Mouse (Mus musculus): Measurements from ENCODE around the gene Nup160. TPM values are rescaled to one million over a fixed set of nuclear protein-coding genes. Genes with fewer than 3 reads are reported as not detected.

Gene Nup160
- polyA plus RNA-seq, 1 experiment from 2014 or later, result 49.3 TPM

GRCm38 (mm10) chr2:90749676-90750459, 72.9 kb downstream of the Nup160 start:
- 82% methylated on average over 6 of the region's 6 CpGs for WGBS
- Histone ChIP-seq H3K4me3 (replicated peaks) (no peak overlapping the region), H3K9me3 (replicated peaks) (no peaks in the 10 kb centered on the region), H3K27me3 (no peaks in the 10 kb centered on the region), H3K36me3 (peaks cover 74% of the 10 kb centered on the region), H3K9ac (no peak overlapping the region), H3K27ac (no peak overlapping the region), H3K4me2 (no peak overlapping the region), H3K4me1 (peaks cover 25% of the 10 kb centered on the region)
- ATAC-seq (replicated peaks; ENCODE audit: low FRiP score), result no peak

DNA sequence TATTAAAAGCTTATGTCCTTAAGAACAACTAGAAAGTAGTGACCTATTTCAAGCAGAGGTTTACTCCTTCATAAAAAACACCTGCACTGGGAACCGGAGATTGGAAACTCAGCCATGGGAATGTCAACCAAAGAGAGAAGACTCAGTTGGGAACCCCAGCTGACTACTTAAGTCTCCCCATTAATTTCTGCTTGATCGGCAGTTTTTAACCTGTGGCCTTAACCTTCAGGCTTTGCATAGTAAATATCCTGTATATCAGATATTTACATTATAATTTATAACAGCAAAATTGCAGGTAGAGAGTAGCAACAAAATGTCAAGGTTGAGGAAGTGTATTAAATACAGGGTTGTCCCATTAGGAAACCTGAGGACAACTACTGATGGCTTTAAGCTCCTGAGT, 76.5 kb downstream of the Nup160 start:
- Histone ChIP-seq H3K9me3 (replicated peaks) (no peaks in the 10 kb centered on the region), H3K4me3 (replicated peaks) (no peak overlapping the region), H3K36me3 (peaks cover 95% of the 10 kb centered on the region), H3K4me1 (peaks cover 12% of the 10 kb centered on the region), H3K27ac (no peak overlapping the region), H3K4me2 (no peak overlapping the region), H3K9ac (no peak overlapping the region), H3K27me3 (no peaks in the 10 kb centered on the region)
- ATAC-seq (replicated peaks; ENCODE audit: low FRiP score), result no peak
- WGBS, result 96% methylated on average over 2 of the region's 2 CpGs

GRCm38 (mm10) chr2:90754188-90754587, 77.2 kb downstream of the Nup160 start:
- Histone ChIP-seq H3K9ac (no peak overlapping the region), H3K4me3 (replicated peaks) (no peak overlapping the region), H3K36me3 (peaks cover 95% of the 10 kb centered on the region), H3K27ac (no peak overlapping the region), H3K9me3 (replicated peaks) (no peaks in the 10 kb centered on the region), H3K27me3 (no peaks in the 10 kb centered on the region), H3K4me1 (peaks cover 6% of the 10 kb centered on the region), H3K4me2 (no peak overlapping the region)
- 96% methylated on average over 3 of the region's 3 CpGs for WGBS
- no peak for ATAC-seq (replicated peaks; ENCODE audit: low FRiP score)

DNA sequence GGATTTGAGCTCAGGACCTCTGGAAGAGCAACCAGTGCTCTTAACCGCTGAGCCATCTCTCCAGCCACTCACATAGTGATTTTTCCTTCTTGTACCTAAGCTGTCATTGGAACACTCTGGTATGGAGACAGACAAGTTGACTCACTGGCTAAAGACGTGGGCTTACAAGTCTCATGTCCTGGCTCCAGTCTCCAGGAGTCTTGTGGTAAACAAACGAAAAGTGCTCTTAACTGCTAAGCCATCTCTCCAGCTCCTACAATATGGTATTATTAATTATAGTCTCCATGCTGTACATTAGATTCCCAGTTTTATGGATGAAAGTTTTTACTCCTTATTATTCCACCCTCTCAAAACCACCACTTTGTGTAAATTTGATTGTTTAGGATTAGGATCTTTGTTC, 88.1 kb downstream of the Nup160 start:
- Histone ChIP-seq H3K36me3 (peaks cover 94% of the 10 kb centered on the region), H3K9ac (no peak overlapping the region), H3K4me2 (no peak overlapping the region), H3K4me1 (no peaks in the 10 kb centered on the region), H3K27me3 (no peaks in the 10 kb centered on the region), H3K4me3 (replicated peaks) (no peak overlapping the region), H3K27ac (no peak overlapping the region), H3K9me3 (replicated peaks) (no peaks in the 10 kb centered on the region)
- ATAC-seq (replicated peaks; ENCODE audit: low FRiP score), result no peak
- 89% methylated on average over 3 of the region's 3 CpGs for WGBS

GRCm38 (mm10) chr2:90781323-90781722, 104.3 kb downstream of the Nup160 start:
- 36% methylated on average over 3 of the region's 3 CpGs for WGBS
- Histone ChIP-seq H3K4me2 (no peak overlapping the region), H3K27ac (no peak overlapping the region), H3K9ac (no peak overlapping the region), H3K27me3 (peaks cover 8% of the 10 kb centered on the region; the same call in 1 of the 2 replicates), H3K36me3 (peaks cover 49% of the 10 kb centered on the region), H3K4me3 (replicated peaks) (no peak overlapping the region), H3K4me1 (peaks cover 16% of the 10 kb centered on the region), H3K9me3 (replicated peaks) (no peaks in the 10 kb centered on the region)
- no peak for ATAC-seq (replicated peaks; ENCODE audit: low FRiP score)

GRCm38 (mm10) chr2:90781938-90782337, 104.9 kb downstream of the Nup160 start:
- Histone ChIP-seq H3K4me1 (peaks cover 16% of the 10 kb centered on the region), H3K27me3 (peaks cover 8% of the 10 kb centered on the region; the same call in 1 of the 2 replicates), H3K4me3 (replicated peaks) (no peak overlapping the region), H3K9me3 (replicated peaks) (no peaks in the 10 kb centered on the region), H3K36me3 (peaks cover 42% of the 10 kb centered on the region), H3K27ac (peak overlapping the region; percentile 37; the same call in 1 of the 2 replicates), H3K9ac (no peak overlapping the region), H3K4me2 (peak overlapping the region; percentile 83; the same call in 1 of the 2 replicates)
- ATAC-seq (replicated peaks; ENCODE audit: low FRiP score), result no peak
- 40% methylated on average over 2 of the region's 2 CpGs for WGBS

GRCm38 (mm10) chr2:90782458-90782857, 105.4 kb downstream of the Nup160 start, which contains the start of gene Agbl2:
TSS of gene Agbl2 (plus strand) at chr2:90782727.
- Histone ChIP-seq H3K9ac (peak within 1 kb of the TSS; percentile 37), H3K36me3 (peaks cover 38% of the 10 kb centered on the region), H3K4me3 (replicated peaks) (peak within 1 kb of the TSS; percentile 51), H3K4me1 (peaks cover 16% of the 10 kb centered on the region), H3K27ac (peak within 1 kb of the TSS; percentile 37; the same call in 1 of the 2 replicates), H3K9me3 (replicated peaks) (no peaks in the 10 kb centered on the region), H3K4me2 (peak within 1 kb of the TSS; percentile 83), H3K27me3 (peaks cover 8% of the 10 kb centered on the region; the same call in 1 of the 2 replicates)
- ATAC-seq (replicated peaks; ENCODE audit: low FRiP score), result peak; percentile 80
- WGBS, result 3% methylated on average over 11 of the region's 11 CpGs

GRCm38 (mm10) chr2:90782901-90783486, 106.0 kb downstream of the Nup160 start:
- H3K4me1 ChIP-seq, result peaks cover 16% of the 10 kb centered on the region
- WGBS, result 1% methylated on average over 28 of the region's 29 CpGs
- H3K9me3 ChIP-seq (replicated peaks), result no peaks in the 10 kb centered on the region
- H3K27ac ChIP-seq, result no peak overlapping the region
- peak overlapping the region; percentile 37 for H3K9ac ChIP-seq
- peak; percentile 75 for ATAC-seq (replicated peaks; ENCODE audit: low FRiP score)
- H3K27me3 ChIP-seq, result peaks cover 8% of the 10 kb centered on the region; the same call in 1 of the 2 replicates
- H3K4me2 ChIP-seq, result peak overlapping the region; percentile 83
- H3K4me3 ChIP-seq (replicated peaks), result peak overlapping the region; percentile 51
- H3K36me3 ChIP-seq, result peaks cover 33% of the 10 kb centered on the region

Other genes with a start within 250 kb of the Nup160 start
- 6.5 and 7.1 TPM in 2 replicates for gene Ptprj, start 96.6 kb upstream of the Nup160 start, polyA plus RNA-seq (2015; fragmentation: Nextera tagmentation; extraction: Ambion mirVana)
- 104 and 117 TPM in 2 replicates for gene Fnbp4, start 68.2 kb downstream of the Nup160 start, polyA plus RNA-seq (2015; fragmentation: Nextera tagmentation; extraction: Ambion mirVana)
- 0.76 and 0.84 TPM in 2 replicates for gene Agbl2, start 105.5 kb downstream of the Nup160 start, polyA plus RNA-seq (2015; fragmentation: Nextera tagmentation; extraction: Ambion mirVana)
- 208 and 225 TPM in 2 replicates for gene Mtch2, start 169.9 kb downstream of the Nup160 start, polyA plus RNA-seq (2015; fragmentation: Nextera tagmentation; extraction: Ambion mirVana)
- 9.0 and 9.2 TPM in 2 replicates for gene C1qtnf4, start 208.6 kb downstream of the Nup160 start, polyA plus RNA-seq (2015; fragmentation: Nextera tagmentation; extraction: Ambion mirVana)
- 39.2 and 42.4 TPM in 2 replicates for gene Kbtbd4, start 227.5 kb downstream of the Nup160 start, polyA plus RNA-seq (2015; fragmentation: Nextera tagmentation; extraction: Ambion mirVana)
- gene Ndufs3, start 227.6 kb downstream of the Nup160 start, polyA plus RNA-seq (2015; fragmentation: Nextera tagmentation; extraction: Ambion mirVana), result 232 and 236 TPM in 2 replicates